Mouse (Mus musculus) limb, embryonic 11.5 days (tissue): ENCODE measurements at regions not wholly inside any gene's neighbourhood (a gene's known extent, or its start where the extent isn't known, plus 50 kb on each side); places are given as distances from the start of the nearest gene placed in this dataset.

ENCODE experiments used
- ATAC-seq: fragments of 200-750 bp; cut with Nextera tagmentation; 2 replicates; pipeline ENCODE4 v1.8.0; 2017; ENCODE audit warnings: low read depth; ENCODE audit not compliant: insufficient number of reproducible peaks, low FRiP score, low TSS enrichment
- DNase-seq: peaks from one replicate; pipeline ENCODE4 v3.0.0-alpha.2; 2015; ENCODE audit warnings: low spot score
- H3K27ac ChIP-seq: fragments of 300-500 bp; sonication (generic); replicated peaks from 2 replicates; pipeline ENCODE4 v1.5.1; 2014; ENCODE audit warnings: low read depth, mild to moderate bottlenecking, low read length
- H3K27me3 ChIP-seq: fragments of 300-500 bp; sonication (generic); 2 replicates; pipeline ENCODE4 v1.6.1; 2014; ENCODE audit warnings: mild to moderate bottlenecking, low read length, mixed read lengths; ENCODE audit not compliant: control insufficient read depth, insufficient read depth
- H3K36me3 ChIP-seq: fragments of 300-500 bp; sonication (generic); 2 replicates; pipeline ENCODE4 v1.6.1; 2014; ENCODE audit warnings: mild to moderate bottlenecking, low read length, moderate library complexity, mixed read lengths; ENCODE audit not compliant: control insufficient read depth, insufficient read depth
- H3K4me1 ChIP-seq: fragments of 300-500 bp; sonication (generic); 2 replicates; pipeline ENCODE4 v1.6.1; 2014; ENCODE audit warnings: low read length, mixed read lengths; ENCODE audit not compliant: control insufficient read depth, insufficient read depth
- H3K4me2 ChIP-seq: fragments of 300-500 bp; sonication (generic); 2 replicates; pipeline ENCODE4 v1.6.1; 2014; ENCODE audit warnings: low read depth, mild to moderate bottlenecking, moderate library complexity; ENCODE audit not compliant: severe bottlenecking
- H3K4me3 ChIP-seq: fragments of 300-500 bp; sonication (generic); 2 replicates; pipeline ENCODE4 v1.5.1; 2014; ENCODE audit warnings: low read depth, low read length
- H3K9ac ChIP-seq: fragments of 300-500 bp; sonication (generic); 2 replicates; pipeline ENCODE4 v1.6.1; 2014; ENCODE audit warnings: mild to moderate bottlenecking, low read length
- H3K9me3 ChIP-seq: fragments of 300-500 bp; sonication (generic); 2 replicates; pipeline ENCODE4 v1.6.1; 2016; ENCODE audit warnings: low read length; ENCODE audit not compliant: control insufficient read depth
- WGBS: fragments of 180-500 bp; shearing (Covaris S2); extraction: QIAGEN DNeasy Blood & Tissue Kit; methylation state at CpG from one replicate; pipeline ENCODE4 v1.1.7; 2014; 5-methylcytosine and 5-hydroxymethylcytosine counted together

DNA sequence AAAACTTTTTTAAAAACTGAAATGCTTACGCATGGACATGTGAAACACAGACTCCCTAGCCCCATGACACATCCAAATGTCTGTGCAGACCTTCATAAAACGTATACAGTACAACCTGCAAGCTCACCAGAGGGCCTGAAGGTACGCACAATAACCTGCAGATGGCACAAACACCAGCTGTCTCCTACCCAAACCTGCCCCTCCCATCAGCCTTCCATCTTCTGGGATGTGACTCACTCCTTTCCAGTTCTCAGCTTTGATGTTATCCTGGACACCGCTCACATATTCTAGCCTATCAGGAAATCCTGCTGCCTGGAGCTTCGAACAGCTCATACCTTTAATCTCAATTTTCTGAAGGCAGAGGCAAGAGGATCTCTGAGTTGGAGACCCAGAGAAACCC is 76.3 kb upstream of the Mvb12b start:
- H3K9me3 ChIP-seq = no peaks in the 10 kb centered on the region
- H3K4me2 ChIP-seq = no peak overlapping the region
- H3K27ac ChIP-seq = no peak overlapping the region
- no peak overlapping the region for H3K9ac ChIP-seq
- H3K4me3 ChIP-seq = no peak overlapping the region
- 89% methylated on average over 5 of the region's 5 CpGs for WGBS
- no peak for ATAC-seq
- peaks cover 7% of the 10 kb centered on the region; the same call in 1 of the 2 replicates for H3K4me1 ChIP-seq
- peaks cover 4% of the 10 kb centered on the region; the same call in 1 of the 2 replicates for H3K27me3 ChIP-seq
- no peaks in the 10 kb centered on the region for H3K36me3 ChIP-seq
- no peak for DNase-seq

DNA sequence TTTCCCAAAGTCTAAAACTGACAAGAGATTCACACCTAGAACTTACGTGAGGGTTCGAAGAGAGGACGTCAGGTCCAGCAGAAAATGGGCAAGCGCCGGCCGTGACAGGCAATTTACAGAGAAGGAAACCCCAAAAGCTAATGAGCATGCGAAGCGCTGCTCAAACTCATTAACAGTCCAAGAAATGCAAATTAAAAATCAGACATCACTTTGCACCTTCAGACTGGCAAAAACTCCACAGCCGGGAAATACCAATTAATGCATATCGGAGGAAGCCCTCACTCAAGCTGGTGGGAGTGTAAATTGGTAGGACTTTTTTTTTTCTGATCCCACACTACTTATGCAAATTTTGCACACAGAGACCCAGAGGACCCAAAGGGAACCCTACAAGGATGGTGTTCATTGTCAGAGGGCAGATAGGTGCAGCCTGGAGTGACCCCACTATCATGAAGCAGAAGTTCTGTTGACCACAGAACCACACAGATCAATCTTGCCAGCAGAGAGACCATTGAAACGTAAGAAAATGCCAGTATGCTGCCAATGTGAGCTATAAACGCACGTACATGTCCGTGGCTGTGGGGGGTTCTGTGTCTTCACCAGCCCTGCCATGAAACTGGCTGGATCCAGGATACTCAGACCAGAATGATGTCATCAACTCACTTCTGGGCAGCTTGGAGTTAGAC is 74.8 kb upstream of the Mvb12b start:
- no peak for DNase-seq
- no peaks in the 10 kb centered on the region for H3K9me3 ChIP-seq
- no peak overlapping the region for H3K4me3 ChIP-seq
- no peaks in the 10 kb centered on the region for H3K36me3 ChIP-seq
- H3K4me2 ChIP-seq = no peak overlapping the region
- H3K27ac ChIP-seq = no peak overlapping the region
- no peak for ATAC-seq
- no peak overlapping the region for H3K9ac ChIP-seq
- H3K4me1 ChIP-seq = peaks cover 7% of the 10 kb centered on the region; the same call in 1 of the 2 replicates
- 83% methylated on average over 14 of the region's 14 CpGs for WGBS
- H3K27me3 ChIP-seq = peaks cover 4% of the 10 kb centered on the region; the same call in 1 of the 2 replicates

DNA sequence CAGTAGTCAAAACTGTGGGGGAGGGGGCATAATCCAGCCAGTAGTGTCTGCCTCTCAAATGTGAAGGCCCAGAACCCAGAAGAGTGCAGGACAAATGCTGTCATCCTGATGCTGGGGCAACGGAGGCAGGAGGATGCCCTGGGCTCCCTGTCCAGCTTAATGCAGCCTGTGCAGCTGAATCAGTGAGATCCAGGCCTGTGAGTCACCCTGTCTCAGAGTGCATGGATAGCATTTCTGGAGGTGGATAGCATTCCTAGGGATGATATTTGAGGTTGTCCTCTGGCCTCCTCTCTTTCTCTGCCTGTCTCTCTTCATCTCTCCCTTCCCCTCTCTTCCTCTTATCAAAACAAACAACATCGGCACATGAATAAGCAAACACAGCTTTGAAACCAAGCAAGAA is 73.8 kb upstream of the Mvb12b start:
- DNase-seq = no peak
- Histone ChIP-seq H3K27ac (no peak overlapping the region), H3K9me3 (no peaks in the 10 kb centered on the region), H3K4me1 (peaks cover 4% of the 10 kb centered on the region; the same call in 1 of the 2 replicates), H3K4me2 (no peak overlapping the region), H3K36me3 (no peaks in the 10 kb centered on the region), H3K4me3 (no peak overlapping the region), H3K9ac (no peak overlapping the region), H3K27me3 (no peaks in the 10 kb centered on the region)
- ATAC-seq = no peak
- 80% methylated on average over 2 of the region's 2 CpGs for WGBS

DNA sequence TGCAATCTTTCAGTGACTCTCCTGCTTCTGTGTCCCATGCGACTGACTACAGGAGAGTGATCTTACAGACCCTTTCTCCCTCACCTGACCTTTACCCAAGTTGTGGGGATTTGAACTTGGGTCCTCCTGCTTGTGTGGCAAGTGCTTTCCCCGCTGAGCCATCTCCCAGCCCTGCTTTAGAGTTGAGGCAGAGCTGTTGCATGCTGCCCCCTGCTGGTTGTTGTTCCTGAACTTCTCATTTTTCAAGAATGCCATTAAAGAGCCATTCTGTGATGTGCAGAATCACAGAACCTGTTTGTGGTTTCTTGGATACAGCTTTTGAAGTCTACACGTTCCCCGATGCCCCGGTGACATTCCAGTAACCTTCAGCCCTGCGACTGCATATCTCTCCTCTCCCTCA is 70.0 kb upstream of the Mvb12b start:
- WGBS = 60% methylated on average over 6 of the region's 6 CpGs
- no peak overlapping the region for H3K27ac ChIP-seq
- no peak for ATAC-seq

DNA sequence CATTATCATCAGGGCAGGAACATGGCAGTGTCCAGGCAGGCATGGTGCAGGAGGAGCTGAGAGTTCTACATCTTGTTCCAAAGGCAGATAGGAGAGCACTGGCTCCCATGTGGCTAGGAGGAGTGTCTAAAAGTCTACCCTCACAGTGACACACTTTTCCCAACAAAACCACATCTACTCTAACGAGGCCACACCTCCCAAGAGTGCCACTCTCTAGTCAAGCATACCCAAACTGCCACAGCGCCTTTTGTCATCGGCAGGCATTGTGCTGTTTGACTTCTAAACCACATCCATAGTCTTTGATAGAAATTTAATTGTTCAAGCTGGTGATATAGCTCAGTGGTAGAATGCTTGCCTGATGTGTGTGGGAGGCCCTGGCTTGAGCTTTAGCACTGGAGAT is 56.6 kb upstream of the Mvb12b start:
- Histone ChIP-seq H3K4me1 (no peaks in the 10 kb centered on the region), H3K9me3 (no peaks in the 10 kb centered on the region), H3K27me3 (no peaks in the 10 kb centered on the region), H3K4me3 (no peak overlapping the region), H3K36me3 (no peaks in the 10 kb centered on the region), H3K27ac (no peak overlapping the region), H3K4me2 (no peak overlapping the region), H3K9ac (no peak overlapping the region)
- ATAC-seq = no peak
- DNase-seq = no peak
- WGBS = 86% methylated on average over 3 of the region's 3 CpGs

More for the DNA sequence above, 70.0 kb upstream of the Mvb12b start:
- peak; percentile 76 for DNase-seq
- H3K36me3 ChIP-seq = no peaks in the 10 kb centered on the region
- H3K9ac ChIP-seq = no peak overlapping the region
- no peak overlapping the region for H3K4me3 ChIP-seq
- no peaks in the 10 kb centered on the region for H3K27me3 ChIP-seq
- no peaks in the 10 kb centered on the region for H3K4me1 ChIP-seq
- H3K9me3 ChIP-seq = no peaks in the 10 kb centered on the region
- no peak overlapping the region for H3K4me2 ChIP-seq

DNA sequence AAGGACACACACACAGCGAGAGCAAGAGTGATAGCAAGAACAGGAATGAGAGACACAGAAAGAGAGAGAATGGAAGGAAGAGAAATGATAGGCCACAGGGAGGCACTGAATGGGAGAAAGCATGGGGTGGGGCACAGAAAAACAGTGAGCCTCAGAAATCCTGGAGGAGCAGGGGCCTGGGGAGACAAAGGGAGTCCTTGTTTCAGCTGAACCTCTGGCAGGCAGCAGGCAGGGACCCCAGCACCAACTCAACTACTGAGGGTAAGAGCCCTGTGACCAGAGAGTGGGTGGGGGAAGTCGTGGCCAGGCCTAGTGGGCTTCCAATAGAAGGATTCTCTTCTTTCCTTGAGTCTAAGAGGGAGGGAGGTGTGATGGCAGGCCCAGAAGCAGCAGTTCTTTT is 54.3 kb upstream of the Mvb12b start:
- Histone ChIP-seq H3K4me2 (no peak overlapping the region), H3K27me3 (no peaks in the 10 kb centered on the region), H3K4me1 (no peaks in the 10 kb centered on the region), H3K9me3 (no peaks in the 10 kb centered on the region), H3K4me3 (no peak overlapping the region), H3K36me3 (no peaks in the 10 kb centered on the region), H3K27ac (no peak overlapping the region), H3K9ac (no peak overlapping the region)
- no peak for ATAC-seq
- DNase-seq = no peak
- 66% methylated on average over 2 of the region's 2 CpGs for WGBS

DNA sequence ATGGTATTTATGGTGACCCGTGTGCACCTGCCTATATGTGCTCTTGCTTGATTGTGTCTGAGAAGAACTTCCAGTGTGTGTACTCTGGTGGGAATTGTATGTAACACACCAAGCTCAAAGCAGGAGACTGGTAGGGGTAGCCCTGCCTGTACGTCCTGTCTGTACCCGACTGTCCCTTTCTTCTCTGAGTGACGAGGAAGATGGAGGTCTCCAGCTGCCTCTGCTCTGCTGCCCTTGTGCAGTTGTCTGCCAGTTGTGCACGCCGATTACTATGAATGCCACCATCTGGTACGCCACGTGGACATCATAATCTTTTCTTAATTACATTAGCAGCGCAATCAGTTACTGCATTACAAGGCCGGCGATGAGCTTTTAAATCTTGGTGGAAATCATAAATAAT is 53.6 kb upstream of the Mvb12b start:
- Histone ChIP-seq H3K27ac (no peak overlapping the region), H3K27me3 (no peaks in the 10 kb centered on the region), H3K9me3 (0 out of 2 replicates have a peak, but pooled peaks cover 3% of the 10 kb centered on the region), H3K9ac (no peak overlapping the region), H3K4me2 (no peak overlapping the region), H3K4me1 (no peaks in the 10 kb centered on the region), H3K4me3 (no peak overlapping the region), H3K36me3 (no peaks in the 10 kb centered on the region)
- ATAC-seq (no peak), DNase-seq (no peak)
- WGBS = 86% methylated on average over 11 of the region's 11 CpGs

DNA sequence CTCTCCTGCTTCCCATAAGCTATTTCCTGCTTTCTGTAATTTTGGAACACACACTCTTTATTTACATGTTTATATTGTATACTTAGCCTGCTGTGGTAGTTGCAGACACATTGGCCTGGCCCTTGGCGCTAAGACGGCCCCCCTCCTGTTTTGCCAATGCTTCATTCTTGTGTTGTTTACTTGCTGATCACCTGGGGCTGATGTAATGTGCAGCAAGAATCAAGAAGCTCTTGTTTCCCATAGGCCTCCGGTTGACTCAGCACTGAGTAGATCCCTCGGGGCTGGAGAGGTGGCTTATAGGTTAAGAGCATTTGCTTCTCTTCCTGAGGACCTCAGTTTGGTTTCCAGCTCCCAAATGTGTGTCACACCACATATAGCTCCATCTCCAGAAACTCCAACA is 52.1 kb upstream of the Mvb12b start:
- H3K27ac ChIP-seq = no peak overlapping the region
- H3K4me1 ChIP-seq = no peaks in the 10 kb centered on the region
- ATAC-seq (no peak), DNase-seq (no peak)
- no peak overlapping the region for H3K9ac ChIP-seq
- no peak overlapping the region for H3K4me2 ChIP-seq
- WGBS = 90% methylated on average over 4 of the region's 4 CpGs
- H3K36me3 ChIP-seq = no peaks in the 10 kb centered on the region
- no peaks in the 10 kb centered on the region for H3K27me3 ChIP-seq
- no peak overlapping the region for H3K4me3 ChIP-seq
- H3K9me3 ChIP-seq = 0 out of 2 replicates have a peak, but pooled peaks cover 3% of the 10 kb centered on the region
